Mouse (Mus musculus): Measurements from ENCODE around the gene Defb48.

DNA sequence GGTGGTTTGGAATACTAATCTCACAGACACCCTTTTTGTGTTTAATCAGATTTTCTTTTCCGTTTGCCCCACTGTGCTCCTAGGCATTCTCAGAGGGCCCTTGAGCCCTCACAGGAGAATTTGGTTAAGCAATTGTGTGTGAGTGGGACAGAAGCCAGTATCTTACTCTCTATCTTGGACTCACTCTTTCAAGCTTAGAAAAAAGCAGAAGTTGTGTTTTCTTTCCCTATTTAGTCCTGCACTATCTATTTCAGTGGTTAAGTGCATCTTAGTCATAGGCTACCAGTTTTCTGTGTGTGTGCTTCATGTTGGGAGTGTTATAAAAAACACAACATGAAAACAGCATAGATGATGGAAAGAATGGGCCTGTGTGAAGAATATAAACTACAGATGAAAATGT, 4.5 kb downstream of the Defb48 start:
- no peak for TF ChIP-seq POLR2A (IDR thresholded peaks at IDR 0.05; ENCODE audit: borderline replicate concordance, insufficient read depth, low read length)
- no peak for TF ChIP-seq CTCF (IDR thresholded peaks at IDR 0.05; ENCODE audit: borderline replicate concordance, insufficient read depth, low read depth, low read length)

Measured in cerebellum, adult 2 months (tissue).